Mouse (Mus musculus): Measurements from ENCODE around the gene Wnt1.

Wnt1 gene

GRCm38 (mm10) chr15:98777762-98778161 lies 11.9 kb upstream of the Wnt1 start, which contains the start of gene Wnt10b:
Gene Wnt10b, minus strand, starts transcription at chr15:98778150.
- no peak for DNase-seq (ENCODE audit: low read depth, low spot score)

- DNase-seq (ENCODE audit: low read depth, low spot score): no peak
Observed at GRCm38 (mm10) chr15:98778191-98778770, 11.4 kb upstream of the Wnt1 start.

- no peak for DNase-seq (ENCODE audit: low read depth, low spot score)
Observed at GRCm38 (mm10) chr15:98778806-98779205, 10.9 kb upstream of the Wnt1 start.

GRCm38 (mm10) chr15:98780075-98780474 lies 9.6 kb upstream of the Wnt1 start:
- DNase-seq (ENCODE audit: low read depth, low spot score): no peak

DNA sequence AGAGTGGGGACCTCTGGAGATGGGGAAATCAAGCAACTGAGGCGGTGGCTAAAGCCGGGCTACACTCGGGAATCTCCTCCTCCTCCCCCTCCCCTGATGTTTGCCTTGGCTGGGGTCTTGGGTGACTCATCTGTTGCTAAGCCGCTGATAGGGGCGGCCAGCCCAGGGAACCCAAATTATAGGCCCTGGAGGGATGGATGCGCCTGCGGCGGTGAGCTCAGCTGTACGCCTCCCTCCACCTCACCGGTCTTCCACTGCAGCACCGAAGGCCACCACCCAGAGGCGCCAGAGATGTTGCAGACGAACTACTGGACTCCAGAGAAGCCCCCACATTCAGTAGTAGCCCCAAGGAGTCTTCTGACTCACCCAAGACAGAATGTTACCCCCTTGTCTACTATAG lies 9.1 kb upstream of the Wnt1 start:
- no peak for DNase-seq (ENCODE audit: low read depth, low spot score)

GRCm38 (mm10) chr15:98781166-98781565 lies 8.5 kb upstream of the Wnt1 start:
- DNase-seq (ENCODE audit: low read depth, low spot score): no peak

GRCm38 (mm10) chr15:98785744-98786143 lies 3.9 kb upstream of the Wnt1 start:
- no peak for DNase-seq (ENCODE audit: low read depth, low spot score)

DNA sequence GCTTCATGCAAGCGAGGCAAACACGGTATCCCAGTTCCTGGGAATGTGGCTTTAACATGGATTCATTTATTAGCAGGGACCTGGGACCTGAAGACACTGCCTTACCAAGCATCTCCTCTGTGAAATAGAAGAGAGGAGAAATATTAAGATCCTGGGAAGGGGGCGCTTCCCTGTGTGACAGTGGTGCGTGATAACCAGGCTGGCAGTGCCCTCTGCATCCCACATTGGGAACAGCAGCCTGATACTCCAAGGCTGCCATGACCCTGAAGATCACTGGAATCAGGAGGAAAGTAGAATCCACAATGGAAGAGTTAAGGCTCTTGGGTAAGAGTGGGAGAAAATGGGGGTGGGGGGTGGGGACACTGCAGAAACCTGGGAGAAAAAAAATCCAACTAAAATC lies 1.7 kb upstream of the Wnt1 start:
- DNase-seq (ENCODE audit: low read depth, low spot score): no peak

GRCm38 (mm10) chr15:98788972-98789660 lies 541 bp upstream of the Wnt1 start:
- no peak for DNase-seq (ENCODE audit: low read depth, low spot score)

DNA sequence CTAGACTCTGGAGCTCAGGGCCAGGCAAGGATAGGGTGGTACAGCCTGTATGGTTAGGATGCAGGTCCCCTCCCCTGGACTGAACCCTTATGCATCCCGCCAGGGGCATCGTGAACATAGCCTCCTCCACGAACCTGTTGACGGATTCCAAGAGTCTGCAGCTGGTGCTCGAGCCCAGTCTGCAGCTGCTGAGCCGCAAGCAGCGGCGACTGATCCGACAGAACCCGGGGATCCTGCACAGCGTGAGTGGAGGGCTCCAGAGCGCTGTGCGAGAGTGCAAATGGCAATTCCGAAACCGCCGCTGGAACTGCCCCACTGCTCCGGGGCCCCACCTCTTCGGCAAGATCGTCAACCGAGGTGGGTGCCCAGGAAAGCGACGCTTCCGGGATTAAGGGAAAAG lies 1.1 kb downstream of the Wnt1 start:
- no peak for DNase-seq (ENCODE audit: low read depth, low spot score)

DNA sequence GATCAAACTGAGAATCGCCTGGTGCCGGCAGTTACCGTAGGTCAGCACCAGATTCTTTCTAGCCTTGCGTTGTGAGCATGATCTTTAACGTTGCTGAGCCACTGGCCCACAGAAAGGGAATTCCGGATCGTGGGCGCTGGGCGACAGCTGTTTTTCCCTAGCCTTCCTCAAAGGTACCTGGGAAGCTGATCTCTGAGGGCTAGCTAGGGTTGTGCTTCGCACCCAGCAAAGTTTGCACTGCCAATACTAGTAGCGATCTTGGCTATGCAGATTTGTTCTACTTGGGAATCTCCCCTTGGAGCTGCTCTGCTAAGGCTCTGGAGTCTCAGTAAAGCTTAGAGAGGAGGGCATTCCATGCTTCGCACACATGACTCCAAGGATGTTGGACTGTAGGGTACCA lies 1.6 kb downstream of the Wnt1 start:
- no peak for DNase-seq (ENCODE audit: low read depth, low spot score)

- DNase-seq (ENCODE audit: low read depth, low spot score): no peak
Observed at GRCm38 (mm10) chr15:98791771-98792170, 2.1 kb downstream of the Wnt1 start.

DNA sequence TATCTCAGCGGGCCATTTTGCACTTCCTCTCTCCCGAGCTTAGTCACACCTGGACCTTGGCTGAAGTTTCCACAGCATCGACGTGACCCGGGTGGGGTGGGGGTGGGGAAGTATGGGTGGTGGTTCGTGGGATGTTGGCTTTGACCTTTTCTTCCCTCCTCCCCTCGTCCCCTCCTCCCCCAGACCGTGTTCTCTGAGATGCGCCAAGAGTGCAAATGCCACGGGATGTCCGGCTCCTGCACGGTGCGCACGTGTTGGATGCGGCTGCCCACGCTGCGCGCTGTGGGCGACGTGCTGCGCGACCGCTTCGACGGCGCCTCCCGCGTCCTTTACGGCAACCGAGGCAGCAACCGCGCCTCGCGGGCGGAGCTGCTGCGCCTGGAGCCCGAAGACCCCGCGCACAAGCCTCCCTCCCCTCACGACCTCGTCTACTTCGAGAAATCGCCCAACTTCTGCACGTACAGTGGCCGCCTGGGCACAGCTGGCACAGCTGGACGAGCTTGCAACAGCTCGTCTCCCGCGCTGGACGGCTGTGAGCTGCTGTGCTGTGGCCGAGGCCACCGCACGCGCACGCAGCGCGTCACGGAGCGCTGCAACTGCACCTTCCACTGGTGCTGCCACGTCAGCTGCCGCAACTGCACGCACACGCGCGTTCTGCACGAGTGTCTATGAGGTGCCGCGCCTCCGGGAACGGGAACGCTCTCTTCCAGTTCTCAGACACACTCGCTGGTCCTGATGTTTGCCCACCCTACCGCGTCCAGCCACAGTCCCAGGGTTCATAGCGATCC lies 2.8 kb downstream of the Wnt1 start:
- no peak for DNase-seq (ENCODE audit: low read depth, low spot score)

DNA sequence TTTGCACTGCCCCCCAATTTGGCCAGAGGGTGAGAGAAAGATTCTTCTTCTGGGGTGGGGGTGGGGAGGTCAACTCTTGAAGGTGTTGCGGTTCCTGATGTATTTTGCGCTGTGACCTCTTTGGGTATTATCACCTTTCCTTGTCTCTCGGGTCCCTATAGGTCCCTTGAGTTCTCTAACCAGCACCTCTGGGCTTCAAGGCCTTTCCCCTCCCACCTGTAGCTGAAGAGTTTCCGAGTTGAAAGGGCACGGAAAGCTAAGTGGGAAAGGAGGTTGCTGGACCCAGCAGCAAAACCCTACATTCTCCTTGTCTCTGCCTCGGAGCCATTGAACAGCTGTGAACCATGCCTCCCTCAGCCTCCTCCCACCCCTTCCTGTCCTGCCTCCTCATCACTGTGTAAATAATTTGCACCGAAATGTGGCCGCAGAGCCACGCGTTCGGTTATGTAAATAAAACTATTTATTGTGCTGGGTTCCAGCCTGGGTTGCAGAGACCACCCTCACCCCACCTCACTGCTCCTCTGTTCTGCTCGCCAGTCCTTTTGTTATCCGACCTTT lies 3.6 kb downstream of the Wnt1 start:
- DNase-seq (ENCODE audit: low read depth, low spot score): no peak

DNA sequence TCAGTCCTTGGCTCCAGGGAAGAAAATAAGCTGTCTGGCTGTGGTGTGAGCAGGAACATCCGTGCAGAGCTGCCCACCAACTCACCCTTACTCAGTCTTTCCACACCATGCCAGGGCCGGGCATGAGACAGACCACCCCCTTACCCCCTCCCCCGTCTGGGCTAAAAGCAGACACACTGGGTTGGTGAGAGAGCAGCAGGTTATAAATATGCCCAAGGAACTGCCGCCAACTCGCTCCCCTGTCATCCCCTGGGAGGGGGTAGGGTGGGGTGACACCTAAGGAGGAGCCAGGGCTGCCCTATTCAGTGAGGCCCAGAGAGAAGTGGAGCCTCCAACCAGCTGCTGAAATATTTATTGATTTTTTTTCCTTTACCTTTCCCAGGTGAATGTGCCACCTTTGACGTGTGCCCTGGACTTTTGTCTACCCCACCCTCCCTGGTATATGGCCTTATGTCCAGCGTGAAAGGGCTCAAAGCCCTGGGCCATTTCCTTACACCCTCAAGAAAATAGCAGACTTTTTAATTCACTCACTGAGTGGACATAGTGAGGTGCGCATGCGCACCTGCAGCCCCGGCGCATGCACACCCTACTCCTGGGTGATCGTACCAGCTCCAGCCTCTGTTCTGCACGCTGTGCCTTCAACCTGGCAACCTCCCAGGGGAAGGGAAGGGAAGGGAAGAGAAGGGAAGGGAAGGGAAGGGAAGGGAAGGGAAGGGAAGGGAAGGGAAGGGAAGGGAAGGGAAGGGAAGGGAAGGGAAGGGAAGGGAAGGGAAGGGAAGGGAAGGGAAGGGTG lies 7.3 kb downstream of the Wnt1 start:
- no peak for DNase-seq (ENCODE audit: low read depth, low spot score)

GRCm38 (mm10) chr15:98797835-98798492 lies 8.3 kb downstream of the Wnt1 start:
- no peak for DNase-seq (ENCODE audit: low read depth, low spot score)

GRCm38 (mm10) chr15:98798903-98799302 lies 9.2 kb downstream of the Wnt1 start:
- DNase-seq (ENCODE audit: low read depth, low spot score): no peak

GRCm38 (mm10) chr15:98799396-98799795 lies 9.7 kb downstream of the Wnt1 start:
- DNase-seq (ENCODE audit: low read depth, low spot score): no peak

DNA sequence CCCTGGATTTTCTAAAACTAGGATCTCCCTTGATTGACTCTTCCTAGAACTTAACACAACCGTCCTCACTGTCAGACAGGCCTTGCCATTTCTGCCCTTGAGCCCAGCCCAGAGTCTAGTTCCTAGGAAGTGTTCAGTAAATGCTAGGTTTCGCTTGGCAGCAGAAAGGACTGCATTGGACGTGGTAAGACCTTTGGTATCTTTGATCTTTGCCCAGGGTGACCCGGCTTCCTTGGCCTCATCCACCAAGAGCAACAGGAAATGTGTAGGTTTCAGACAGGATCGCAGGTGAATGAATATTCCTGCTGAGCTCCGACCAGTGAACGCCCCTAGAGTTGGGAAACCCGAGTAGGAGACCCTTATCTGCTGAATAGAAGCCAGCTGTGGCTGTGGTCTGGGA lies 13.3 kb downstream of the Wnt1 start:
- no peak for DNase-seq (ENCODE audit: low read depth, low spot score)

DNA sequence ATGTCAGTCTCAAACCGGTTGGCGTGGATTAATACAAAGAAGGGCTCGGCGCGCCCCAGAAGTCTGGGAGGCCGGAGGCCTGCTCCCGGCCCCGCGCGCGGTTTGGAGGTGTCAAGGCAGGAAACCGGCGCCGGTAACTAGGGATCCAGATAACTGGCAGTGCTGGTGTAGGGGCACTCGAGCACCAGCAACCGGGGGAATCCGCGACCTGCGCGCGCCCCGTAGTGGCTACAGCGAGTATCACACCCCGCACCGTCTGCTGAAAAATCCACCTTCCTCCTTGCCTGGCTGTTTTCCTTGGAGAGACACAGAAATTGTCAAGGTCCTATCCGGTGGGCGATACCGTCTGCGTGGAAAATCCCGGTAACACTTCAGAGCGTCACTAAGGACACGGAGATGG lies 14.4 kb downstream of the Wnt1 start:
- DNase-seq (ENCODE audit: low read depth, low spot score): no peak
